Mouse (Mus musculus): ENCODE data around the gene Tmem256. TPM values are rescaled to one million over a fixed set of nuclear protein-coding genes. Genes with fewer than 3 reads are reported as not detected.

Tmem256 gene
- polyA plus RNA-seq, 1 experiment from 2014 or later: 250 TPM

- Histone ChIP-seq H3K36me3 (ENCODE audit: control insufficient read depth, insufficient read depth, low read length) (no peaks in the 10 kb centered on the region), H3K9ac (ENCODE audit: low read length) (peak within 1 kb of the TSS; percentile 89), H3K4me2 (ENCODE audit: low read depth, low read length, severe bottlenecking) (peak within 1 kb of the TSS; percentile 92), H3K4me1 (replicated peaks; ENCODE audit: control insufficient read depth, insufficient read depth, low read length) (peaks cover 30% of the 10 kb centered on the region), H3K9me3 (ENCODE audit: control insufficient read depth, low read length) (no peaks in the 10 kb centered on the region), H3K4me3 (ENCODE audit: low read depth, low read length) (peak within 1 kb of the TSS; percentile 73), H3K27ac (ENCODE audit: low read depth, low read length) (peak within 1 kb of the TSS; percentile 83), H3K27me3 (ENCODE audit: control insufficient read depth, insufficient read depth, low read length) (no peaks in the 10 kb centered on the region; the same call in 1 of the 2 replicates)
- peak; percentile 44; the same call in 1 of the 2 replicates for ATAC-seq (replicated peaks; ENCODE audit: low FRiP score)
- WGBS: under 1% methylated on average over 24 of the region's 32 CpGs
- DNase-seq (ENCODE audit: low spot score): no peak
Observed at GRCm38 (mm10) chr11:69837604-69837951, 736 bp upstream of the Tmem256 start, which contains the start of gene Nlgn2. Gene Nlgn2, minus strand, starts transcription at chr11:69837784.

- Histone ChIP-seq H3K9me3 (ENCODE audit: control insufficient read depth, low read length) (no peaks in the 10 kb centered on the region), H3K4me1 (replicated peaks; ENCODE audit: control insufficient read depth, insufficient read depth, low read length) (peaks cover 30% of the 10 kb centered on the region), H3K36me3 (ENCODE audit: control insufficient read depth, insufficient read depth, low read length) (no peaks in the 10 kb centered on the region), H3K4me2 (ENCODE audit: low read depth, low read length, severe bottlenecking) (peak overlapping the region; percentile 73), H3K27me3 (ENCODE audit: control insufficient read depth, insufficient read depth, low read length) (no peaks in the 10 kb centered on the region; the same call in 1 of the 2 replicates), H3K27ac (ENCODE audit: low read depth, low read length) (peak overlapping the region; percentile 48; the same call in 1 of the 2 replicates), H3K9ac (ENCODE audit: low read length) (peak overlapping the region; percentile 58), H3K4me3 (ENCODE audit: low read depth, low read length) (peak overlapping the region; percentile 73)
- ATAC-seq (replicated peaks; ENCODE audit: low FRiP score) (peak; percentile 4), DNase-seq (ENCODE audit: low spot score) (no peak)
- WGBS: 1% methylated on average over 7 of the region's 7 CpGs
Observed at GRCm38 (mm10) chr11:69838714-69839104, 395 bp downstream of the Tmem256 start.

DNA sequence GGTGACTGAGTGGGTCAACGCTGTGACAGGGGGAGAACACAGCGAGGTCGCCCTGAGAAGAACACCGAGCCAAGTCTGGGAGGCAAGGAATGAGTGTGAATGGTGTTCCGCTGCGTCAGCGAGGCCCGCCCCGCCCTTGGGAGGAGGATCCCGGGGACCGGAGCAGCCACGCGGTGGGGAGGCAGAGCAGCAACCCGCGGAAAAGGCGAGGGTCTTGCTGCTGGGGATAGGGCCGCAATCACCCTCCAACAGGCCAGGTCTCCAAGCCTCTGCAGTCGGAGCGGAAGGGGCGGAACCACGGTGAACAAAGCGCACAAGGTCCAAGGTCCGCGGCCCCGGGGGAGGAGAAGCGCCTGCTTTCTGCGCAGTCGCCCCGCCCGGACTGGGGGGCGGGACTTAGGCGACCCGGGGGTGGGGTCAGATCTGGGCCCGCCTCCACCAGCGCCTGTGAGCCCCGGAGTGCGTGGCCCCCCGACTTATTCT, 7.9 kb downstream of the Tmem256 start, which contains the start of gene Plscr3:
TSS of gene Plscr3 (plus strand) at position 179 of the 483 bp plus-strand sequence.
- H3K4me2 ChIP-seq (ENCODE audit: low read depth, low read length, severe bottlenecking): peak within 1 kb of the TSS; percentile 84
- H3K4me3 ChIP-seq (ENCODE audit: low read depth, low read length): peak within 1 kb of the TSS; percentile 55
- peak; percentile 96 for DNase-seq (ENCODE audit: low spot score)
- peak within 1 kb of the TSS; percentile 94 for H3K27ac ChIP-seq (ENCODE audit: low read depth, low read length)
- peak within 1 kb of the TSS; percentile 75 for H3K9ac ChIP-seq (ENCODE audit: low read length)
- WGBS: under 1% methylated on average over 38 of the region's 38 CpGs
- H3K36me3 ChIP-seq (ENCODE audit: control insufficient read depth, insufficient read depth, low read length): peaks cover under 1% of the 10 kb centered on the region; the same call in 1 of the 2 replicates
- H3K27me3 ChIP-seq (ENCODE audit: control insufficient read depth, insufficient read depth, low read length): no peaks in the 10 kb centered on the region
- H3K9me3 ChIP-seq (ENCODE audit: control insufficient read depth, low read length): no peaks in the 10 kb centered on the region
- ATAC-seq (replicated peaks; ENCODE audit: low FRiP score): peak; percentile 88
- H3K4me1 ChIP-seq (replicated peaks; ENCODE audit: control insufficient read depth, insufficient read depth, low read length): peaks cover 5% of the 10 kb centered on the region; the same call in 1 of the 2 replicates

GRCm38 (mm10) chr11:69846738-69847688, 8.7 kb downstream of the Tmem256 start:
- Histone ChIP-seq H3K4me2 (ENCODE audit: low read depth, low read length, severe bottlenecking) (peak overlapping the region; percentile 84), H3K27ac (ENCODE audit: low read depth, low read length) (peak overlapping the region; percentile 94), H3K9ac (ENCODE audit: low read length) (peak overlapping the region; percentile 75), H3K9me3 (ENCODE audit: control insufficient read depth, low read length) (no peaks in the 10 kb centered on the region), H3K4me1 (replicated peaks; ENCODE audit: control insufficient read depth, insufficient read depth, low read length) (peaks cover 5% of the 10 kb centered on the region; the same call in 1 of the 2 replicates), H3K27me3 (ENCODE audit: control insufficient read depth, insufficient read depth, low read length) (no peaks in the 10 kb centered on the region), H3K36me3 (ENCODE audit: control insufficient read depth, insufficient read depth, low read length) (peaks cover 3% of the 10 kb centered on the region; the same call in 1 of the 2 replicates), H3K4me3 (ENCODE audit: low read depth, low read length) (peak overlapping the region; percentile 55)
- ATAC-seq (replicated peaks; ENCODE audit: low FRiP score) (peak; percentile 59), DNase-seq (ENCODE audit: low spot score) (no peak)
- 13% methylated on average over 37 of the region's 37 CpGs for WGBS

DNA sequence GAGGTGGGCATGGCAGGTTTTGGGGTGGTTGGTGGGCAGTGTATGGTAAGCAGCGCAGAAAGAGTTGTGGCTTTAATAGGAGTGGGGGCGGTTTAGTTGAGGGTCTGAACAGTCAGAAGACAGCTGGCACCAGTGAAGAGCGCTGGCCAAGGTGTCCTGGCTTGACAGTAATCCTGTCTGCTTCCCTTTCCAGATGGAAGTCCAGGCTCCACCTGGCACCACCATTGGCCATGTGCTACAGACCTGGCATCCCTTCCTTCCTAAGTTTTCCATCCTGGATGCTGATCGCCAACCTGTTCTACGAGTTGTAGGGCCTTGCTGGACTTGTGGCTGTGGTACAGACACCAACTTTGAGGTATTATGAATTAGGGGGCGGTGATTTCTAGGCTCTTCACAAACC, 9.7 kb downstream of the Tmem256 start:
- no peaks in the 10 kb centered on the region for H3K27me3 ChIP-seq (ENCODE audit: control insufficient read depth, insufficient read depth, low read length)
- H3K4me2 ChIP-seq (ENCODE audit: low read depth, low read length, severe bottlenecking): no peak overlapping the region
- ATAC-seq (replicated peaks; ENCODE audit: low FRiP score) (no peak), DNase-seq (ENCODE audit: low spot score) (no peak)
- H3K9me3 ChIP-seq (ENCODE audit: control insufficient read depth, low read length): no peaks in the 10 kb centered on the region
- H3K4me1 ChIP-seq (replicated peaks; ENCODE audit: control insufficient read depth, insufficient read depth, low read length): peaks cover 5% of the 10 kb centered on the region; the same call in 1 of the 2 replicates
- H3K27ac ChIP-seq (ENCODE audit: low read depth, low read length): no peak overlapping the region
- H3K9ac ChIP-seq (ENCODE audit: low read length): no peak overlapping the region
- WGBS: over 99% methylated on average over 6 of the region's 6 CpGs
- peaks cover 3% of the 10 kb centered on the region; the same call in 1 of the 2 replicates for H3K36me3 ChIP-seq (ENCODE audit: control insufficient read depth, insufficient read depth, low read length)
- H3K4me3 ChIP-seq (ENCODE audit: low read depth, low read length): no peak overlapping the region; the same call in 1 of the 2 replicates

DNA sequence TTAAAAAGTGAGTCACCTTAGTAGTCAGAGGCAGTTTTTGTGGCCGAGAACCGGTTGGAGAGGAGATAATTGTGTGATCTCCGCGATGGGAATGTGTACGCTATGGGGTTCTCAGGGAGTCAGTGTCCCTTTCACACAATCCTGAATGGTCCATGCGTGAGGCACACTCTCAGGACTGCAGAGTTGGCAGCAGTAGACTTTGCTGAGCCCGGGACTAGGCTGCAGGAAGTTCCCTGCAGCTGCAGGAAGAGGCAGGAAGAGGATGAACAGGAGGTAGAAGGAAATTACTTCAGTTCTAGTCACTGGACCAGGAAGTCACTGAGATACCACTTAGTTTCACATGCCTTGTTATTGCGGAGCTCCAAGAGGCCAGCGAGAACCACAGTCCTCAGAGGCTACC, 10.8 kb downstream of the Tmem256 start:
- DNase-seq (ENCODE audit: low spot score): no peak
- Histone ChIP-seq H3K36me3 (ENCODE audit: control insufficient read depth, insufficient read depth, low read length) (peaks cover 3% of the 10 kb centered on the region; the same call in 1 of the 2 replicates), H3K27ac (ENCODE audit: low read depth, low read length) (no peak overlapping the region), H3K4me2 (ENCODE audit: low read depth, low read length, severe bottlenecking) (no peak overlapping the region), H3K4me1 (replicated peaks; ENCODE audit: control insufficient read depth, insufficient read depth, low read length) (peaks cover 5% of the 10 kb centered on the region; the same call in 1 of the 2 replicates), H3K4me3 (ENCODE audit: low read depth, low read length) (no peak overlapping the region), H3K9me3 (ENCODE audit: control insufficient read depth, low read length) (no peaks in the 10 kb centered on the region), H3K9ac (ENCODE audit: low read length) (no peak overlapping the region), H3K27me3 (ENCODE audit: control insufficient read depth, insufficient read depth, low read length) (no peaks in the 10 kb centered on the region)
- 91% methylated on average over 9 of the region's 9 CpGs for WGBS
- no peak for ATAC-seq (replicated peaks; ENCODE audit: low FRiP score)

DNA sequence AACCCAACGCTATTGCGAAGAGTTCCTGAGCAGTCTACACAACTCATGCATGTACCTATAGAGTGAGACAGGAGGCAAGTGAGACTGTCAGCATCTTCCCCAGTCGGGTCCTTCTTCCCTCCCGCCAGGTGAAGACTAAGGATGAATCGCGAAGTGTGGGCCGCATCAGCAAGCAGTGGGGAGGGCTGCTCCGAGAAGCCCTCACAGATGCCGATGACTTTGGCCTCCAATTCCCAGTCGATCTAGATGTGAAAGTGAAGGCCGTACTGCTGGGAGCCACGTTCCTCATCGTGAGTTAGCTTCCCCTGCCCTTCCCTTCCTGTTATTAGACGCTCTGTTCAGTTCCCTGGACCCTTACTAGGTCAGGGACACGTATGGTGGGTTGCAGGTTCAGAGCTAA, 11.6 kb downstream of the Tmem256 start:
- Histone ChIP-seq H3K9me3 (ENCODE audit: control insufficient read depth, low read length) (no peaks in the 10 kb centered on the region), H3K4me1 (replicated peaks; ENCODE audit: control insufficient read depth, insufficient read depth, low read length) (peaks cover 5% of the 10 kb centered on the region; the same call in 1 of the 2 replicates), H3K27me3 (ENCODE audit: control insufficient read depth, insufficient read depth, low read length) (no peaks in the 10 kb centered on the region), H3K9ac (ENCODE audit: low read length) (no peak overlapping the region), H3K4me2 (ENCODE audit: low read depth, low read length, severe bottlenecking) (no peak overlapping the region), H3K4me3 (ENCODE audit: low read depth, low read length) (no peak overlapping the region), H3K36me3 (ENCODE audit: control insufficient read depth, insufficient read depth, low read length) (peaks cover 3% of the 10 kb centered on the region; the same call in 1 of the 2 replicates), H3K27ac (ENCODE audit: low read depth, low read length) (no peak overlapping the region)
- DNase-seq (ENCODE audit: low spot score) (no peak), ATAC-seq (replicated peaks; ENCODE audit: low FRiP score) (no peak)
- WGBS: 94% methylated on average over 15 of the region's 15 CpGs

DNA sequence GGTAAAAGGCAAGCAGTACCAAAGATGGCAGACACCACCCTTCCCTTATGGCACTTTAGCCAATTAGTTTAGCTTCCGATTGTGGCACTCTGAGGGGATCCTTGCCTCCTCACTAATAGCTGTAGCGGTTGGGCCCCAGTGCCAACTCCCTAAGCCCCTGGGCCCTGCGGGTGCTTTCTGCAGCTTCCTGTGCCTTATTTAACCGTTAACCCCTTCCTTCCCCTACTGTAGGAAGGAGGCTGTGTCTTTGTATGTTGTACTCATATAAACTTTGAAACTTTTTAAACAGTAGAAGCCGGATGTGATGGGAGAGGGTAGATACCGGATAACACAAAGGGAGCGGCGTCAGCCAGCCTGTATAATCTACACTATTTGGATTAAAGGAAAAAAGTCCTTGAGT, 12.4 kb downstream of the Tmem256 start:
- DNase-seq (ENCODE audit: low spot score) (no peak), ATAC-seq (replicated peaks; ENCODE audit: low FRiP score) (no peak)
- H3K4me1 ChIP-seq (replicated peaks; ENCODE audit: control insufficient read depth, insufficient read depth, low read length): peaks cover 5% of the 10 kb centered on the region; the same call in 1 of the 2 replicates
- H3K27me3 ChIP-seq (ENCODE audit: control insufficient read depth, insufficient read depth, low read length): no peaks in the 10 kb centered on the region
- H3K9me3 ChIP-seq (ENCODE audit: control insufficient read depth, low read length): no peaks in the 10 kb centered on the region
- H3K4me3 ChIP-seq (ENCODE audit: low read depth, low read length): no peak overlapping the region
- no peak overlapping the region for H3K9ac ChIP-seq (ENCODE audit: low read length)
- WGBS: 82% methylated on average over 8 of the region's 8 CpGs
- no peak overlapping the region for H3K27ac ChIP-seq (ENCODE audit: low read depth, low read length)
- H3K36me3 ChIP-seq (ENCODE audit: control insufficient read depth, insufficient read depth, low read length): peaks cover 3% of the 10 kb centered on the region; the same call in 1 of the 2 replicates
- H3K4me2 ChIP-seq (ENCODE audit: low read depth, low read length, severe bottlenecking): no peak overlapping the region
